Mouse (Mus musculus) embryo, embryonic 11 days (tissue): ENCODE data around the gene Slc6a6.

Experiments
- DNase-seq: peaks from one replicate; pipeline ENCODE4 v3.0.0-alpha.2; 2015

Gene Slc6a6

GRCm38 (mm10) chr6:91704446-91704845 is 20.6 kb downstream of the Slc6a6 start:
- no peak for DNase-seq

DNA sequence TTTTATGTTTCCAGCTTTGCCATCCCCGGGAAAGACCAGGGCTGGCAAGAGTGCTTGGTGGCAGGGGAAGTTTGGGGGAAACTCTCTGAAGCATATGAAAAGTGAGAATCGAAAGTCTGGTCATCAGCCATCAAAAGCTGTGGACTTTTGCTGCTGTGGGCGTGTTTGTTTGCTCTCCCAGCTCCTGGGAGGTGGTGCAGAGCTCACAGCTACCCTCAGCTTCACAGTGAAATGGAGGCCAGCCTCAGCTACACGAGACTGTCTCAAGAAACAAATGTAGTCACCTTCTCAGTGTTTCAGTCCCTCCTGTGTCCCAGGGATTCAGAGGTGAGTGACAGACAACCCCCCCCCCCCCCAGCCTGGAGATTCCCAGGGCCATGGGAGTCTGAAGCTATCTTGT is 21.8 kb downstream of the Slc6a6 start:
- DNase-seq, result no peak

GRCm38 (mm10) chr6:91706072-91706776 is 22.4 kb downstream of the Slc6a6 start:
- DNase-seq, result no peak

- DNase-seq, result no peak
Measured at GRCm38 (mm10) chr6:91707276-91707885, 23.5 kb downstream of the Slc6a6 start.

DNA sequence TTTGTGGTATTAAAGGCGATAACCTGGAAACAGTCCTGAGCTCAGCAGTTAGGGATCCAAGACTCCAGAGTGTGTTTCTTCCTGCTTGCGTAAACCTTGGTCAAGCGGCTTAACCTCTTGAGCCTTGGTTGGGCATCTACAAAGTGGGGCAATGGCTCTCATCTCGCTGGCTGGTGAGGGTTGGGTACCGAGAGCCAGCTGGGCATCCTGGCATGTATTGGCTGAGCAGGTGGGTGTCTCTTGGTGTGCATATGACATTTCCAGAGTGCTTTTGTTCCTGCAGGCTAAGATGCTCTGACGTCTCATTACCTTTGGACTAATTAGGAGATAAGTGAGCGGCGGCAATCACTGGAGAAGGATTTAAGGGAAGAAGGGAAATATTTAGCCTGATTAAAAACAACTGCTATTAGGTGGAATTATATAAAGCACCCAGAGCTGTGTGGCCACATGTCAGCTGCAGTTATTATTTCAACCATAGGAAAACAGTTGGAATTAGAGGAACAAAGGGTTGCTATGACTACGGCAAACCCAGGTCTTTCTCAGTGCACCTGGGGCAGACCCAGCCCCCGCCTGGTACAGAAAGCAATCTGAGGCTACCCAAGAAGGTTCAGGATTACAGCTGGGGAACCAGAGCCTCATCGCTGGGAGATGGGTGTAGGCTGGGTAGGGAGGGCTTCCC is 24.2 kb downstream of the Slc6a6 start:
- DNase-seq, result no peak

- DNase-seq, result no peak
Measured at GRCm38 (mm10) chr6:91708919-91709318, 25.1 kb downstream of the Slc6a6 start.

DNA sequence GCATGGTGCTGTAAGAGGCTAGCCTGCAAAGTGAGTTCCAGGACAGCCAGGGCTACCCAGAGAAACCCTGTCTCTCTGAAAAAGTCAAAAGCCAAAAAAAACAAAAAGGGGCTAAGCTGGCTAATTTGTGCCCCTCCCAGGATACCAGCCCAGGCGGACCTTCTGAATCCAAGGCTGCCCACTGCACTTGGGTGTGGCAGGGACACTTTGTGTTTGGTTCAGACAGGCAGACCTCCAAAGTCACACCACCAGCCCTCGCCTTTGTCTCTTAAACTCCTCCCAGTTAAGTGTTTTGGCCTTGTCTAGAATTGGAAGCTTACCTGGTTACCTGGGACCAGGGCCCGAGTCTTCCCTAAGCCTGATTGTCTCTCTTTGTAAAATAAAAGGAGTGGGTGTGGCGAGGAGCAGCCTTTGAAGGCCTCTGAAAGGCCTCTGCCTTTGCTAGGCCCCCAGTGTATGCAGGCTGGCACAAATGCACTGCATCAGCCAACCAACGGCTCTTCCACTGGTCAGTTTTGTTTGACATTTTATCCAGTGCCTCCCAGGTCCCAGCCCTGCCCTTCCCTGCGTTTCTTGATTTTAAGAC is 26.6 kb downstream of the Slc6a6 start:
- no peak for DNase-seq

GRCm38 (mm10) chr6:91712097-91712854 is 28.4 kb downstream of the Slc6a6 start:
- DNase-seq, result peak; percentile 57

DNA sequence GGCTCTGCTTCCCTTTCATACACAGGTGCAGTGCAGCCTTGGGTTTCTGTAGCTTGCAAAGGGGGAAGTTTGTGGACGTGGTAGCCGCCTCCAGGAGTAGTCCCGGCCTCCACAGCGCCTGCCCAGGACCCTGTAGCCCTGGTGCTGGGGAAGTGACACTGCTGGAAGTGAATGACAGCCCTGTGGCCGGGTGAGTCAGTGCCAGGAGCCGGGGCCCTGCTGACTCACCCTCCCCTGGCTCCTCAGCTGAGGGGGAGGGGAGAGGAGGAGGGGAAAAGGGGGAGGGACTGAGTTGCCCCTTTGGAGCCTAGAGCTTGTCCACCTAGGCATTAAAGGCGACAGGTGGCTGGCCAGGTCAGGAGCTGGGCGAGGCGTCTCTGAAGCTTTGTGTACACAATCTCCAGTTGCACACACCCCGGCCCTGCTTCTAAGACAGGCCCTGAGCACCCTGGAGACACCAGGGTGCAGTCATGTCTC is 29.0 kb downstream of the Slc6a6 start:
- DNase-seq, result peak; percentile 71

DNA sequence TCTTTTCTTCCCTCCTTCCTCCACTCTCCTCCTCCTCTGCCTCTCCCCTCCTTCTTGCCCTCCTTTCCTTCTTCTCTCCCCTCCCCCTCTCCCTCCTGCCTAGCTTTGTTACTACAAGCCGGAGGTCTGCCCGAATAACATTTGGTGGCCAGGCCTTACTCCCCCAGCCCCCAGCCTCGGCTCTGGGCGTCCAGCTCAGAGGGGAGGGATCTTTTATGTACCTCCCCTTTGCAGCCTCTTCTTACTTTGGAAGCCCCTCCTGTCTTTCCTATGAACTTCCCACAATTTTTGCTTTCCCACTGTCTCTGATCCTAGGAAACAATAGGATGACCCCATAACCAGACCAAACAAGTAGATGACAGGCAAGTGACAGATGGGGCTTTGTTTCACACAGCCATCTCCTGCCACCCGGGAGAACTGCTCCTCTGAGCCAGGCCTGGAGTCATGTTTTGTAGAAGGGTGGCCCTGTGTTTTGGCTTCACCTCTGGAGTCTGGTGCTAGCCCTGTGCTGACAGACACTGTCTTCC is 29.6 kb downstream of the Slc6a6 start:
- peak; percentile 78 for DNase-seq

DNA sequence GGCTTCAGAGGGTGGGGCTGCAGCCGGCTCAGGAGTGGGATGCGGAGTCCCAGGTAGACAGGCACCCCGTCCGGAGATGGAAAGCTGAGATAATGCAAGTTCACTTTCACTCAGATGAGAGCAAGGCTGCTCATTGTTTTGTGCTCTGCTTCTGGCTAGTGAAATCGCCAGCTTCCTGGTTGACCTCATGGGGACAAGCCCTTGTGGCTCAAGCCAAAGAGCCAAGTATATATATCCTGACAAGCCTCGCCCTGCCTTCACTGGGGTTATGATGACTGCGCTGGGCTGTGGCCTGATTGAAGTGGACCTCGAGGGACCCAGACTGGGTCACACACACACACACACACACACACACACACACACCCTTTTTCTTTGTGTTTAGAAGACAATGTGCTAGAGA is 31.2 kb downstream of the Slc6a6 start:
- DNase-seq, result no peak

DNA sequence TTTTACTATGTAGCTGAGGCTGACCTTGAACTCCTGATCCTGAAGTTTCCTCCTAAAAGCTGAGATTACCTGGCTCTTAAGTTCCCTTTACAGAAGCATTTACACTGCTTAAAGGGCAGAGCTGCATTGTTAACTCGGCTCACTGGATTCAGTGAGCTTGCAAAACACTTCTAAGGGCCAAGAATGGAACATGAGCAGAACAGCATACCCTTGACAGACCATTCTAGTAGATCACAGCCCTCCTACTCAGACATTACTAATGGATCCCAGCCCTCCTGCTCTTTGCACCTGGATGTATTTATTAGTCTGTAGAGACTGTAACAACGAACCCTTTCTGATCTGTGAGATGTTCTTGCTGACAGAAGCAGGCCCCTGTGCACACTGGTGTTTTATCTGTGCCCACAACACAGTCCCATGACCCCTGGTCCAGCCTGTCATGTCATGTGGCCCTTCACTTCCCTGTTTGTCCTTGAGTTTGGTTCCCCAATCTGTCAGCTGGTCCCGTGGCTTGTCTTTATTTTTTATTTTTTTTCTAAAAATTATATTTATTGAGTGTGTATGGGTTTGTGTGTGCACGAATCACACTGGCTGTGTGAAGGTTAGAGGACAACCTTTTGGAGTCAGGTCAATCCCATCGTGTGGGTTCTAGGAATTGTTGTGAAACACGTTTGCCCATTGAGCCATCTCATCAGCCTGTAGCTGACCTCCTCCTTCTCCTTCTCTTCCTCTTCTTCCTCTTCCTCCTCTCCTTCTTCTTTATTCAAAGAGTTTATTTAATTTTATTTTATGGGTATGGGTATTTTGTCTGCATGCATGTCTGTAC is 32.3 kb downstream of the Slc6a6 start:
- DNase-seq, result no peak

GRCm38 (mm10) chr6:91718067-91718466 is 34.2 kb downstream of the Slc6a6 start:
- DNase-seq, result no peak

GRCm38 (mm10) chr6:91718603-91719002 is 34.8 kb downstream of the Slc6a6 start:
- DNase-seq, result no peak

DNA sequence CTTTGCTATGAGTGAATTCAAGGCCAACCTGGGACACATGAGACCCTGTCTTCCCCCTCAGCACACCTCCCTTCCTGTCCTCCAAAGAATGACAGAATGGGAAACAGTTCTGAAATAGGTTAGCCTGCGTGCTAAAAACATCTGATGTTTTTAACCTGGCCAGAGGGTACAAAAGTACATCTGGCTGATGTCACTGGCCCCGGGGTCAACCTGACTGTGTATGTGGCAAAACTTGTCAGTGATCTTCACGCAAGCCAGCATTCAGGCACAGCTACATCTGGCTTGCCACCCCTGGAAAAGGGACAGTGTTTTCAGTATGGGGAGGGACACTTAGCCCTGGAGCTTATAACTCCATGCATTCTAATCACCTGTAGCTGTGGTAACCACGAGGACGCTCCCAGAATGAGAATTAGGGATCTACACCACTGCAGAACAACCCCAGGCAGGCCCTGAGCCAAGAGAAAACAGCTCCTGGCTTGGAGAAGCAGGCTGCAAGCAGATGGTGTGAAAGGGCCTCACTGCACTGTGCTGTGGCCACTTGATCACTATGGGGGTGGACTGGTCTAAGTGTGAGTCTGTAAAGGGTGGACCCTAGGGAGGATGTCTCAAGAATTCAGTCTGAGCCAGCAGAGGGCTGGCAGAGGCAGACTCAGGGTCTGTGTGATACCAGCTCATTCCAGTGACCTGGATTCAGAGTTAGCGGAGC is 35.3 kb downstream of the Slc6a6 start:
- peak; percentile 43 for DNase-seq

DNA sequence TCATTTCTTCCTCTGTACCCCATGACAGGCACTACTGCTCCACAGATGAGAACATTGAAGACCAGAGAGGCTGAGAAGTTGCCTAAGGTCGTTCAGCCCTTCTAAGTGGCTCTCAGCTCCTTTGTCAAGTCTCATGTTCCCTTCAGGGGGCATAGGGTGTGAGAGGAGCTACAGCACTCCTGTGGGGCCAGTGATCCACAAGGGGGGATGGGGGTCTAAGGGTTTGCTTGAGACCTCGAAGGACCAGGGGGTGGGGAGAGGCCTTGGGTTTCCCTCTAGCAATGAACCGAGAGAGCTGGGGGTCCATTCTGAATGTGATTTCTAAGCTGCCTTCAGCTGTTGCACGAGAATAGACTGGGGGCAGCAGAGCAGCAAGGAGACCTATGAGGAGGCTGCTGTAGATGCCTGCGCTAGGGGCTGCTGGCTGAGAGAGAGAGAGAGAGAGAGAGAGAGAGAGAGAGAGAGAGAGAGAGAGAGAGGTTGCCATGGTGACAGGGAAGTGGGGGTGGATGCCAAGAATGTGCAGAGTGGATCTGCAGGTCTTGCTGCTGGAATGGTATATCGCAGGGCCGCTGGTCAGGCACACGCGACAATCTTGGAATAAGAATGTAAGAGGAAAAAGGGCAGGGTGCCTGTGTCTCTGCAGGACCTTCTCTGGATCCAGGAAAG is 36.1 kb downstream of the Slc6a6 start:
- peak; percentile 78 for DNase-seq

DNA sequence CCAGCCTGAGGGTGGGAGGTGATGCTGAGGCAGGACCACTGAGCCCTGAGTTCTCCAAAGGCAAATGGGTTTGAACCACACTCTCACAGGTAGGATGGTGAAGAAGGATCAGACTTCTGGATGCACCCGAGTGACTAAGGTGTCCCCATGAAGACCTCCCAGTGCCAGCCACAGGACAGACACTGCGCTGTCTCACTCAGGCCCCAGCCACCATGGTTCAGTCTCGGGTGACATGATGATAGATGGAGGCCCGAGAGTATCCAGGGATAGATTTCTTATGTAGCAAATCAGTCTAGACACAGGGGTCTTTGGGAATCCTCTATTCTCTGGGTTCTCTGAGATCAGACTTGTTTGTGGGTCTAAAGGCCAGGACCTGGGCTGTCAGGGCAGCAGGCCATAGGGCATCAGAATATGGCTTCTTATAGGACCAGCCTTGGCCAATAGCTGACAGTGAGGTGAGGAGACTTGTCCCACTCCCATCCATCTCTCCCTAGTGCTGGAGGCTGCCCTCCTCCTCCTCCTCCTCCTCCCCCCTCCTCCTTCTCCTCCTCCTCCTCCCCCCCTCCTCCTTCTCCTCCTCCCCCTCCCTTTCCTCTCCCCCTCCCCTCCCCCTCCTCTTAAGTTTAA is 36.8 kb downstream of the Slc6a6 start:
- peak; percentile 36 for DNase-seq

GRCm38 (mm10) chr6:91721215-91721701 is 37.4 kb downstream of the Slc6a6 start:
- DNase-seq, result peak; percentile 45

DNA sequence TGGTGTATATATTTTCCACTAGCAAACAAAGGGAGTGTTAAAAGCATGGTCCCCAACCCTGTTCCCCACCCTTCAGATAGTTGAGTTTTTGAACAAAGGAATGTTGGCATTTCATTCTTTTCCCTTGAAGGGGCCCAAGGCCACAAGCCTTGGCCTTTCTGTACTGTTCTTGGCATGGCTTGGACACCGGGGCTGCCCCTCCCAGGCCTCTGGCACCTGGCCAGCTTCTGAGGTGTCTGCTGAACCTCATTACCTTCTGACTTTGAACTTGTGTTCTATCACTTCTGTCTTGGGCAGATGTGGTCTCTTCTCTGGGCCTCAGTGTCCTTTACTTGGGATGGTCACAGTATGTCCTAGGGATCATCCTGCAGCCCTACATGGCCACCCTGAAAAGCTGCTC is 43.5 kb downstream of the Slc6a6 start:
- no peak for DNase-seq
